Comparison of ENCODE assay signal across 9 mouse cellular contexts in genomic region chr10:127058708-127059107, GRCm38 (mm10). TPM values are rescaled to one million over a fixed set of nuclear protein-coding genes. Genes with fewer than 3 reads are reported as not detected.
DNase-seq lines count a peak whose midpoint lies in the region; ATAC-seq lines count a peak whose summit lies in the region.
"Had no signal": no experiment of that assay in that cellular context is flagged by ENCODE, and none has a peak within 500 bp of the region (broad histone marks: within the 10 kb centered on the region; RNA-seq: fewer than 3 reads in every experiment).

No protein-coding gene starts in this region.

- H3K9ac ChIP-seq in heart, embryonic 16.5 days (ENCODE audit: low read length), result no peak overlapping the region; the same call in 1 of the 2 replicates
- H3K9ac ChIP-seq in hindbrain, embryonic 11.5 days (ENCODE audit: low read depth, low read length), result peak overlapping the region; percentile 96
- peak overlapping the region; percentile 99 for H3K9ac ChIP-seq in midbrain, embryonic 12.5 days (replicated peaks)
- H3K9ac ChIP-seq: liver, embryonic 14.5 days had no signal

- peaks cover 6% of the 10 kb centered on the region; the same call in 1 of the 2 replicates for H3K4me1 ChIP-seq in heart, embryonic 16.5 days (ENCODE audit: control insufficient read depth, insufficient read depth, low read length)
- peaks cover 5% of the 10 kb centered on the region; the same call in 1 of the 2 replicates for H3K4me1 ChIP-seq in hindbrain, embryonic 11.5 days (replicated peaks; ENCODE audit: control insufficient read depth, insufficient read depth, low read length)
- peaks cover 39% of the 10 kb centered on the region for H3K4me1 ChIP-seq in midbrain, embryonic 12.5 days

- no peaks in the 10 kb centered on the region; the same call in 1 of the 2 replicates for H3K36me3 ChIP-seq in heart, embryonic 16.5 days (ENCODE audit: control insufficient read depth, insufficient read depth)
- H3K36me3 ChIP-seq in hindbrain, embryonic 11.5 days (ENCODE audit: control insufficient read depth, insufficient read depth, low read length), result peaks cover 7% of the 10 kb centered on the region
- peaks cover 40% of the 10 kb centered on the region for H3K36me3 ChIP-seq in midbrain, embryonic 12.5 days

- no peaks in the 10 kb centered on the region for H3K9me3 ChIP-seq in heart, embryonic 16.5 days (replicated peaks; ENCODE audit: control insufficient read depth, low read length)
- no peaks in the 10 kb centered on the region for H3K9me3 ChIP-seq in hindbrain, embryonic 11.5 days (ENCODE audit: control insufficient read depth, low read length)
- H3K9me3 ChIP-seq in midbrain, embryonic 12.5 days, result no peaks in the 10 kb centered on the region

- peak overlapping the region; percentile 94 for H3K4me2 ChIP-seq in heart, embryonic 16.5 days (ENCODE audit: low read depth, low read length)
- peak overlapping the region; percentile 98 for H3K4me2 ChIP-seq in hindbrain, embryonic 11.5 days (replicated peaks; ENCODE audit: low read depth, low read length)
- peak overlapping the region; percentile 96 for H3K4me2 ChIP-seq in midbrain, embryonic 12.5 days (replicated peaks)

- H3K27me3 ChIP-seq in heart, embryonic 16.5 days (ENCODE audit: control insufficient read depth, insufficient read depth, low read length), result peaks cover 13% of the 10 kb centered on the region
- no peaks in the 10 kb centered on the region; the same call in 1 of the 2 replicates for H3K27me3 ChIP-seq in hindbrain, embryonic 11.5 days (ENCODE audit: control insufficient read depth, insufficient read depth, low read length)
- H3K27me3 ChIP-seq in midbrain, embryonic 12.5 days, result peaks cover 5% of the 10 kb centered on the region; the same call in 1 of the 2 replicates

- DNase-seq in heart, adult 18-20 months, result no peak
- DNase-seq in MN1 (ENCODE audit: low spot score), result peak; percentile 34
- DNase-seq in hindbrain, embryonic 11.5 days (ENCODE audit: low spot score), result no peak
- no peak for DNase-seq in frontal cortex, postnatal 36 days (ENCODE audit: low spot score in 2 of 2)
- no peak for DNase-seq in ovary, adult 18-20 months (ENCODE audit: low spot score)
- DNase-seq in layer of hippocampus, postnatal 36 days, result no peak

- no peak for ATAC-seq in heart, embryonic 16.5 days (replicated peaks; ENCODE audit: extremely low read depth, insufficient read depth, low FRiP score)
- ATAC-seq in hindbrain, embryonic 11.5 days (ENCODE audit: low FRiP score), result no peak
- no peak for ATAC-seq in midbrain, embryonic 12.5 days (ENCODE audit: low FRiP score, low read depth)

- WGBS in heart, embryonic 16.5 days, result 11% methylated on average over 8 of the region's 8 CpGs
- WGBS in hindbrain, embryonic 11.5 days, result 6% methylated on average over 8 of the region's 8 CpGs
- whole genome bisulfite sequencing in midbrain, embryonic 12.5 days, result 10% methylated on average over 8 of the region's 8 CpGs

- H3K4me3 ChIP-seq in heart, embryonic 16.5 days (ENCODE audit: low read length), result peak overlapping the region; percentile 63
- peak overlapping the region; percentile 94 for H3K4me3 ChIP-seq in hindbrain, embryonic 11.5 days (ENCODE audit: low read depth, low read length)
- H3K4me3 ChIP-seq in midbrain, embryonic 12.5 days, result peak overlapping the region; percentile 97

- H3K27ac ChIP-seq in heart, embryonic 16.5 days (ENCODE audit: low read length), result no peak overlapping the region
- H3K27ac ChIP-seq in hindbrain, embryonic 11.5 days (ENCODE audit: low read depth, low read length), result no peak overlapping the region; the same call in 1 of the 2 replicates
- 0 out of 2 replicates have a peak overlapping the region, but pooled peaks have one; percentile 96 for H3K27ac ChIP-seq in midbrain, embryonic 12.5 days (replicated peaks)
- H3K27ac ChIP-seq: liver, embryonic 14.5 days had no signal

RNA-seq across cellular contexts. Expression of gene March9, which starts 1.3 kb away (rescaled TPM):
- 0.12 and 0.32 TPM in 2 replicates for polyA plus RNA-seq in heart, embryonic 16.5 days (2015; fragmentation: Nextera tagmentation; extraction: Ambion mirVana)
- 1 to 10 TPM; 2.9 to 3.5 TPM for total RNA-seq in heart, adult 18-20 months (2021)
- 3.6 and 4.2 TPM in 2 replicates for polyA plus RNA-seq in hindbrain, embryonic 11.5 days (2014; fragmentation: Nextera tagmentation; extraction: Ambion mirVana)
- polyA plus RNA-seq in midbrain, embryonic 12.5 days (2016; fragmentation: Nextera tagmentation; extraction: Ambion mirVana), result 4.6 and 5.3 TPM in 2 replicates
- total RNA-seq in layer of hippocampus, postnatal 36 days (2021), result 10 to 100 TPM; 21.3 to 21.6 TPM

RNA-seq across cellular contexts. Expression of gene Cdk4, which starts 4.6 kb away (rescaled TPM):
- polyA plus RNA-seq in heart, embryonic 16.5 days (2015; fragmentation: Nextera tagmentation; extraction: Ambion mirVana), result 834 and 885 TPM in 2 replicates
- total RNA-seq in heart, adult 18-20 months (2021), result 10 to 100 TPM; 81.5 to 84.1 TPM
- 2,639 and 2,665 TPM in 2 replicates for polyA plus RNA-seq in hindbrain, embryonic 11.5 days (2014; fragmentation: Nextera tagmentation; extraction: Ambion mirVana)
- 2,032 and 2,136 TPM in 2 replicates for polyA plus RNA-seq in midbrain, embryonic 12.5 days (2016; fragmentation: Nextera tagmentation; extraction: Ambion mirVana)
- total RNA-seq in layer of hippocampus, postnatal 36 days (2021), result 10 to 100 TPM; 93.5 to 97.5 TPM

RNA-seq across cellular contexts. Expression of gene Cyp27b1, which starts 10.7 kb away (rescaled TPM):
- polyA plus RNA-seq in heart, embryonic 16.5 days (2015; fragmentation: Nextera tagmentation; extraction: Ambion mirVana), result 0.08 and 0.14 TPM in 2 replicates
- total RNA-seq in heart, adult 18-20 months (2021), result under 1 TPM; 0.20 to 0.23 TPM
- polyA plus RNA-seq in hindbrain, embryonic 11.5 days (2014; fragmentation: Nextera tagmentation; extraction: Ambion mirVana), result 0.11 and 0.20 TPM in 2 replicates
- 0.09 and 0.16 TPM in 2 replicates for polyA plus RNA-seq in midbrain, embryonic 12.5 days (2016; fragmentation: Nextera tagmentation; extraction: Ambion mirVana)
- 1 to 10 TPM; 1.6 to 1.7 TPM for total RNA-seq in layer of hippocampus, postnatal 36 days (2021)

RNA-seq across cellular contexts. Expression of gene Tspan31, which starts 11.4 kb away (rescaled TPM):
- 110 and 112 TPM in 2 replicates for polyA plus RNA-seq in heart, embryonic 16.5 days (2015; fragmentation: Nextera tagmentation; extraction: Ambion mirVana)
- 10 to 100 TPM; 44.7 to 47.4 TPM for total RNA-seq in heart, adult 18-20 months (2021)
- 111 and 140 TPM in 2 replicates for polyA plus RNA-seq in hindbrain, embryonic 11.5 days (2014; fragmentation: Nextera tagmentation; extraction: Ambion mirVana)
- polyA plus RNA-seq in midbrain, embryonic 12.5 days (2016; fragmentation: Nextera tagmentation; extraction: Ambion mirVana), result 165 and 167 TPM in 2 replicates
- 10 to 100 TPM; 57.4 to 61.5 TPM for total RNA-seq in layer of hippocampus, postnatal 36 days (2021)

RNA-seq across cellular contexts. Expression of gene Agap2, which starts 16.4 kb away (rescaled TPM):
- 0.32 and 0.42 TPM in 2 replicates for polyA plus RNA-seq in heart, embryonic 16.5 days (2015; fragmentation: Nextera tagmentation; extraction: Ambion mirVana)
- 1 to 10 TPM; 4.2 to 6.1 TPM for total RNA-seq in heart, adult 18-20 months (2021)
- polyA plus RNA-seq in hindbrain, embryonic 11.5 days (2014; fragmentation: Nextera tagmentation; extraction: Ambion mirVana), result 0.68 and 1.2 TPM in 2 replicates
- 1.3 TPM in 2 replicates for polyA plus RNA-seq in midbrain, embryonic 12.5 days (2016; fragmentation: Nextera tagmentation; extraction: Ambion mirVana)
- 100 to 1,000 TPM; 778 to 800 TPM for total RNA-seq in layer of hippocampus, postnatal 36 days (2021)
